Mouse (Mus musculus) cortical plate, adult 2 months (tissue): Measurements from ENCODE around the gene 1110012L19Rik. TPM values are rescaled to one million over a fixed set of nuclear protein-coding genes. Genes with fewer than 3 reads are reported as not detected.
A peak's percentile ranks its signal among the peaks of the same experiment; 100 is the strongest.
"Not testable (repeated sequence)": the region's sequence is repeated elsewhere in the genome, so short reads cannot be mapped to it uniquely, and the experiment has no call there.

ENCODE experiments used
- H3K27ac ChIP-seq: fragments of 200-500 bp; 2 replicates; pipeline ENCODE4 v1.5.1; 2012; ENCODE audit warnings: low read length, control low read depth, inconsistent platforms; ENCODE audit not compliant: insufficient read depth
- H3K4me1 ChIP-seq: fragments of 200-500 bp; 2 replicates; pipeline ENCODE4 v1.6.1; 2011; ENCODE audit warnings: low read length; ENCODE audit not compliant: control insufficient read depth, insufficient read depth
- H3K4me3 ChIP-seq: fragments of 200-500 bp; 2 replicates; pipeline ENCODE4 v1.5.1; 2011; ENCODE audit warnings: mild to moderate bottlenecking, low read length, control low read depth; ENCODE audit not compliant: insufficient read depth
- CTCF ChIP-seq: fragments of 200-500 bp; IDR thresholded peaks from 2 replicates; pipeline ENCODE4 v1.5.1; 2011; ENCODE audit warnings: mild to moderate bottlenecking, control low read depth, low read length; ENCODE audit not compliant: insufficient read depth; ENCODE audit errors: extremely low read depth
- POLR2A ChIP-seq: fragments of 200-500 bp; IDR thresholded peaks from 2 replicates; pipeline ENCODE4 v1.6.1; 2011; ENCODE audit warnings: mild to moderate bottlenecking, low read length, control low read depth; ENCODE audit not compliant: insufficient read depth; ENCODE audit errors: extremely low read depth
- polyA plus RNA-seq: library from polyadenylated mRNA; depleted of rRNA; stranded (reverse); fragments of >200 nt; gene quantifications from 2 replicates; pipeline ENCODE4 v1.2.3, GENCODE M21; 2012; rRNA removed

The 1110012L19Rik gene
- 15.8 and 17.4 TPM in 2 replicates for polyA plus RNA-seq

GRCm38 (mm10) chrX:70385276-70385961 is at the start of gene 1110012L19Rik:
Gene 1110012L19Rik (plus strand): TSS chrX:70385877.
- Histone ChIP-seq H3K4me1 (no peaks in the 10 kb centered on the region), H3K4me3 (peak within 1 kb of the TSS; percentile 69), H3K27ac (peak within 1 kb of the TSS; percentile 95)
- peak; percentile 36 for TF ChIP-seq POLR2A
- no peak for TF ChIP-seq CTCF

GRCm38 (mm10) chrX:70362985-70363384 is 22.7 kb upstream of the 1110012L19Rik start:
- Histone ChIP-seq H3K27ac (no peak overlapping the region), H3K4me3 (peak overlapping the region; percentile 41), H3K4me1 (no peaks in the 10 kb centered on the region)
- TF ChIP-seq POLR2A = no peak
- no peak for TF ChIP-seq CTCF

- H3K27ac ChIP-seq = no peak overlapping the region
- H3K4me1 ChIP-seq = no peaks in the 10 kb centered on the region
- peak overlapping the region; percentile 41 for H3K4me3 ChIP-seq
- no peak for TF ChIP-seq POLR2A
- no peak for TF ChIP-seq CTCF
Observed at GRCm38 (mm10) chrX:70363446-70363845, 22.2 kb upstream of the 1110012L19Rik start.

- no peaks in the 10 kb centered on the region for H3K4me1 ChIP-seq
- peak overlapping the region; percentile 36; the same call in 1 of the 2 replicates for H3K27ac ChIP-seq
- no peak for TF ChIP-seq CTCF
- TF ChIP-seq POLR2A = no peak
- peak overlapping the region; percentile 41 for H3K4me3 ChIP-seq
Observed at GRCm38 (mm10) chrX:70364202-70364601, 21.5 kb upstream of the 1110012L19Rik start.

GRCm38 (mm10) chrX:70364661-70365613 is 20.7 kb upstream of the 1110012L19Rik start, which contains the start of gene Ids:
Gene Ids (minus strand): TSS chrX:70365084.
- Histone ChIP-seq H3K4me1 (no peaks in the 10 kb centered on the region), H3K4me3 (peak within 1 kb of the TSS; percentile 41), H3K27ac (peak within 1 kb of the TSS; percentile 36; the same call in 1 of the 2 replicates)
- no peak for TF ChIP-seq CTCF
- peak; percentile 75 for TF ChIP-seq POLR2A

GRCm38 (mm10) chrX:70369758-70370157 is 15.9 kb upstream of the 1110012L19Rik start:
- H3K27ac ChIP-seq, H3K4me3 ChIP-seq, H3K4me1 ChIP-seq: not testable (repeated sequence)

- H3K4me1 ChIP-seq, H3K4me3 ChIP-seq, H3K27ac ChIP-seq: not testable (repeated sequence)
Observed at GRCm38 (mm10) chrX:70374469-70375110, 11.1 kb upstream of the 1110012L19Rik start.

GRCm38 (mm10) chrX:70384917-70385275 is 781 bp upstream of the 1110012L19Rik start:
- Histone ChIP-seq H3K27ac (peak overlapping the region; percentile 95; the same call in 1 of the 2 replicates), H3K4me1 (no peaks in the 10 kb centered on the region), H3K4me3 (peak overlapping the region; percentile 69)
- TF ChIP-seq POLR2A (no peak), CTCF (no peak)

- H3K4me3 ChIP-seq = peak overlapping the region; percentile 69
- H3K4me1 ChIP-seq = no peaks in the 10 kb centered on the region
- no peak overlapping the region for H3K27ac ChIP-seq
- TF ChIP-seq POLR2A (no peak), CTCF (no peak)
Observed at GRCm38 (mm10) chrX:70385962-70386351, 280 bp downstream of the 1110012L19Rik start.

GRCm38 (mm10) chrX:70392636-70393035 is 7.0 kb downstream of the 1110012L19Rik start:
- not testable (repeated sequence) for H3K4me3 ChIP-seq, H3K27ac ChIP-seq, H3K4me1 ChIP-seq

- H3K4me3 ChIP-seq, H3K27ac ChIP-seq: not testable (repeated sequence)
Observed at GRCm38 (mm10) chrX:70425473-70425872, 39.8 kb downstream of the 1110012L19Rik start.

More at GRCm38 (mm10) chrX:70425473-70425872, 39.8 kb downstream of the 1110012L19Rik start:
- not testable (repeated sequence) for H3K4me1 ChIP-seq
